Mouse (Mus musculus) left cerebral cortex, adult 11 months (tissue): Measurements from ENCODE around the gene Daw1.

Source experiments
- DNase-seq: peaks from one replicate; pipeline ENCODE4 v3.0.0; 2022; ENCODE audit warnings: low spot score

Daw1 gene

GRCm38 (mm10) chr1:83159603-83160002 is at the start of gene Daw1:
Gene Daw1 (plus strand): TSS chr1:83159752.
- DNase-seq: no peak

- DNase-seq: no peak
Measured at GRCm38 (mm10) chr1:83110992-83111391, 48.6 kb upstream of the Daw1 start.

- DNase-seq: no peak
Measured at GRCm38 (mm10) chr1:83111726-83112125, 47.8 kb upstream of the Daw1 start.

GRCm38 (mm10) chr1:83116447-83117137 is 43.0 kb upstream of the Daw1 start, which contains the start of gene Ccl20:
Gene Ccl20 (plus strand): TSS chr1:83116766.
- no peak for DNase-seq

GRCm38 (mm10) chr1:83117217-83117616 is 42.3 kb upstream of the Daw1 start:
- no peak for DNase-seq

GRCm38 (mm10) chr1:83117661-83118060 is 41.9 kb upstream of the Daw1 start:
- DNase-seq: peak; percentile 9

- DNase-seq: no peak
Measured at GRCm38 (mm10) chr1:83119903-83120302, 39.6 kb upstream of the Daw1 start.

- no peak for DNase-seq
Measured at GRCm38 (mm10) chr1:83120312-83120711, 39.2 kb upstream of the Daw1 start.

GRCm38 (mm10) chr1:83123201-83123600 is 36.4 kb upstream of the Daw1 start:
- no peak for DNase-seq

GRCm38 (mm10) chr1:83135829-83136228 is 23.7 kb upstream of the Daw1 start:
- DNase-seq: no peak

GRCm38 (mm10) chr1:83137847-83138246 is 21.7 kb upstream of the Daw1 start:
- no peak for DNase-seq

- no peak for DNase-seq
Measured at GRCm38 (mm10) chr1:83138721-83139120, 20.8 kb upstream of the Daw1 start.

- no peak for DNase-seq
Measured at GRCm38 (mm10) chr1:83141510-83141909, 18.0 kb upstream of the Daw1 start.

GRCm38 (mm10) chr1:83142055-83142454 is 17.5 kb upstream of the Daw1 start:
- no peak for DNase-seq

- no peak for DNase-seq
Measured at GRCm38 (mm10) chr1:83146547-83146946, 13.0 kb upstream of the Daw1 start.

GRCm38 (mm10) chr1:83150227-83150626 is 9.3 kb upstream of the Daw1 start:
- DNase-seq: no peak

- DNase-seq: peak; percentile 7
Measured at GRCm38 (mm10) chr1:83152961-83153360, 6.6 kb upstream of the Daw1 start.

GRCm38 (mm10) chr1:83156876-83157275 is 2.7 kb upstream of the Daw1 start:
- no peak for DNase-seq

GRCm38 (mm10) chr1:83161658-83162057 is 2.1 kb downstream of the Daw1 start:
- DNase-seq: no peak

GRCm38 (mm10) chr1:83164027-83164426 is 4.5 kb downstream of the Daw1 start:
- DNase-seq: no peak

- DNase-seq: no peak
Measured at GRCm38 (mm10) chr1:83169158-83169557, 9.6 kb downstream of the Daw1 start.

- DNase-seq: no peak
Measured at GRCm38 (mm10) chr1:83175985-83176384, 16.4 kb downstream of the Daw1 start.

GRCm38 (mm10) chr1:83179531-83179930 is 20.0 kb downstream of the Daw1 start:
- DNase-seq: no peak

GRCm38 (mm10) chr1:83181418-83181817 is 21.9 kb downstream of the Daw1 start:
- DNase-seq: no peak
